Mouse (Mus musculus) lung, embryonic 16.5 days (tissue): ENCODE data around the gene Mmgt2. TPM values are rescaled to one million over a fixed set of nuclear protein-coding genes. Genes with fewer than 3 reads are reported as not detected.
A peak's percentile ranks its signal among the peaks of the same experiment; 100 is the strongest.

Source experiments
- ATAC-seq: fragments of 200-750 bp; cut with Nextera tagmentation; 2 replicates; pipeline ENCODE4 v1.8.0; 2017; ENCODE audit warnings: low read depth, mild to moderate bottlenecking, moderate library complexity
- H3K27ac ChIP-seq: fragments of 300-500 bp; sonication (generic); 2 replicates; pipeline ENCODE4 v1.5.1; 2014; ENCODE audit warnings: mild to moderate bottlenecking, control low read depth, low read length
- H3K27me3 ChIP-seq: fragments of 300-500 bp; sonication (generic); 2 replicates; pipeline ENCODE4 v1.6.1; 2014; ENCODE audit warnings: low read depth, low read length, mixed read lengths; ENCODE audit not compliant: control insufficient read depth, insufficient read depth
- H3K36me3 ChIP-seq: fragments of 300-500 bp; sonication (generic); 2 replicates; pipeline ENCODE4 v1.6.1; 2014; ENCODE audit warnings: low read length; ENCODE audit not compliant: control insufficient read depth, insufficient read depth
- H3K4me1 ChIP-seq: fragments of 300-500 bp; sonication (generic); replicated peaks from 2 replicates; pipeline ENCODE4 v1.6.1; 2014; ENCODE audit warnings: low read length, mixed read lengths; ENCODE audit not compliant: control insufficient read depth, insufficient read depth
- H3K4me2 ChIP-seq: fragments of 300-500 bp; sonication (generic); 2 replicates; pipeline ENCODE4 v1.6.1; 2014; ENCODE audit warnings: low read depth, low read length, control low read depth
- H3K4me3 ChIP-seq: fragments of 300-500 bp; sonication (generic); 2 replicates; pipeline ENCODE4 v1.5.1; 2014; ENCODE audit warnings: mild to moderate bottlenecking, low read length, control low read depth
- H3K9ac ChIP-seq: fragments of 300-500 bp; sonication (generic); 2 replicates; pipeline ENCODE4 v1.6.1; 2014; ENCODE audit warnings: low read length, control low read depth
- H3K9me3 ChIP-seq: fragments of 300-500 bp; sonication (generic); 2 replicates; pipeline ENCODE4 v1.6.1; 2016; ENCODE audit warnings: low read length; ENCODE audit not compliant: control insufficient read depth
- WGBS: fragments of 180-500 bp; shearing (Covaris S2); extraction: QIAGEN DNeasy Blood & Tissue Kit; methylation state at CpG from one replicate; pipeline ENCODE4 v1.1.7; 2014; 5-methylcytosine and 5-hydroxymethylcytosine counted together
- polyA plus RNA-seq: library from polyadenylated mRNA; unstranded; fragments of >200 nt; fragmentation: Nextera tagmentation; extraction: Ambion mirVana; gene quantifications from 2 replicates; pipeline ENCODE4 v1.2.1, GENCODE M21; 2015

Mmgt2 gene
- polyA plus RNA-seq, 1 experiment from 2014 or later = 38.1 TPM

DNA sequence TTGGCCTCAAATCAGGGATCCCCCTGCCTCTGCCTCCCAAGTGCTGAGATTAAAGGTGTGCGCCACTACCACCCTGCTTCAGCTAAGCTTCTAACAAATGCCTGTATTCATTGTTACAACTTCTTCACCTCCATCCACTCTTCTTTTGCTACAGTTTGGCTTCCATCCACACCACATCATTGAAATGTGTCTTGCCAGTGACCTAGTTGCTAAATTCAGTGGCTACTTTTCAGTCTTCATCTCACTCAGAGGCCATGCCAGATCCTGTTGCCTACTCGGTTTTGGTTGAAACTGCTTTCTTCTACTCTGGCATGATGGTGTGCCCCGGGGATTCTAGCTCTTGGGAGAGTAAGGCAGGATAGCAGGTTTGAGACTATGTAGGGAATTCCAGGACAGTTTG is 3.1 kb downstream of the Mmgt2 start:
- Histone ChIP-seq H3K9me3 (no peaks in the 10 kb centered on the region), H3K4me1 (peaks cover 10% of the 10 kb centered on the region), H3K27ac (no peak overlapping the region), H3K4me3 (no peak overlapping the region), H3K4me2 (no peak overlapping the region), H3K27me3 (no peaks in the 10 kb centered on the region), H3K9ac (no peak overlapping the region), H3K36me3 (no peaks in the 10 kb centered on the region)
- WGBS = 84% methylated on average over 3 of the region's 3 CpGs
- no peak for ATAC-seq

DNA sequence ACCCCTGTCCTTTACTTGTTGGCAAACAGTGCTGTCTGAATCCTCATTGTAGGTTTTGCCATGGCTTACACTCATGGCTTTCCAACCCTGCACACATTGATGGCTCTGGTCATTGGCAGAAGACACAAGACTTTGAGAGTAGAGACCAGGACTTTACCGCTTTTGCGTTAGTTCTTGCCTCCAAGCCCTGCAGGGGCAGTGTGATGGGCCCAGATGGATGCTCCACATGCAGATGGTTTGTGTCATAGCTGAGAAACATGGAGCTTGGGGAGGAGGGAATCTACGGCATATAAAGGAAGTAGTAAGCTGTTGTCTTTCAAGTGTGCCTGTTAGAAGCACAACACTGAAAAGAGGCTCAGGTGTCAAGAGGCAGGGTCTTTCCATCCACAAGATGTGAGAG is 3.6 kb downstream of the Mmgt2 start:
- no peak overlapping the region for H3K9ac ChIP-seq
- no peaks in the 10 kb centered on the region for H3K36me3 ChIP-seq
- H3K27me3 ChIP-seq = no peaks in the 10 kb centered on the region
- 84% methylated on average over 3 of the region's 3 CpGs for WGBS
- H3K27ac ChIP-seq = no peak overlapping the region
- no peak overlapping the region for H3K4me2 ChIP-seq
- no peak for ATAC-seq
- peaks cover 5% of the 10 kb centered on the region for H3K4me1 ChIP-seq
- H3K4me3 ChIP-seq = no peak overlapping the region
- H3K9me3 ChIP-seq = no peaks in the 10 kb centered on the region

DNA sequence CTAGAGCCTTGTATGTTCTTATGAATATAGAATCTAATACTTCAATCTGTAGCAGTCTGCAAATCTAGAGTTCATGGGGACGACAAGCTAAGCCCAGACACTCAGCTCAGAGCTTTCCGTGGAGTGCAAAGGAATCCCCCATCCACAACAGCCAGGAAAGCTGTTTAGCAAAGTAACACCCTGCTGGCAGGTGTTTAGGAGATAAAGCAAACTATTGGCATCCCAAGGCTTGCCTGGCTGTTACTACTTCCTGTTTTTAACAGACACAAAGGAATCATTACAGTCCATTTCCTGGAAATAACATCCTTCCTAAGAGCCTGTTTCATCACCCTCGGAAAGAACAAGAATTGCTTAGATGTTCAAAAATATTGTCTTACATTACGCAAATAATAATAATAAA is 12.4 kb downstream of the Mmgt2 start:
- H3K27ac ChIP-seq = no peak overlapping the region
- H3K27me3 ChIP-seq = no peaks in the 10 kb centered on the region
- H3K9me3 ChIP-seq = no peaks in the 10 kb centered on the region
- no peak overlapping the region for H3K4me3 ChIP-seq
- H3K9ac ChIP-seq = no peak overlapping the region
- H3K36me3 ChIP-seq = no peaks in the 10 kb centered on the region
- H3K4me1 ChIP-seq = no peaks in the 10 kb centered on the region
- no peak for ATAC-seq
- 49% methylated on average over 4 of the region's 4 CpGs for WGBS
- H3K4me2 ChIP-seq = no peak overlapping the region

DNA sequence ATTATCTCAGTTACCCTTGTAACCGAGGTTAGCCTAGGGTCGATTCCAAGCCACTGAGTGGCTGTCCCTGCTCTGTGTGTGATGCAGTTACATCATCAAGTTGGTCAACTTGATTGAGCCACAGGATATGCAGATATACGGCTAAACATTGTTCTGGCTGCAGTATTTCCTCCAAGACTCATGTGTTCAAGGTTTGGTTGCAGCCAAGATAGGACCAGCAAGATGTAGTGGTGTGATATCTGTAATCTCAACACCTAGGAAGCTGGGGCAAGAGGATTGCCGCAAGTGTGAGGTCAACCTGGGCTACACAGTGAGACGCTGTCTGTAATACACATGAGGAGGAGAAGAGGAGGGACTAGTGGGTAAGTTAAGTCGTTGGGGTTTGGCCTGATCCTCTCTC is 15.8 kb downstream of the Mmgt2 start:
- H3K9me3 ChIP-seq = no peaks in the 10 kb centered on the region
- 81% methylated on average over 6 of the region's 6 CpGs for WGBS
- H3K4me3 ChIP-seq = no peak overlapping the region
- ATAC-seq = no peak
- H3K27ac ChIP-seq = no peak overlapping the region
- no peaks in the 10 kb centered on the region for H3K36me3 ChIP-seq
- no peak overlapping the region for H3K9ac ChIP-seq
- no peaks in the 10 kb centered on the region for H3K27me3 ChIP-seq
- no peaks in the 10 kb centered on the region for H3K4me1 ChIP-seq
- H3K4me2 ChIP-seq = no peak overlapping the region

DNA sequence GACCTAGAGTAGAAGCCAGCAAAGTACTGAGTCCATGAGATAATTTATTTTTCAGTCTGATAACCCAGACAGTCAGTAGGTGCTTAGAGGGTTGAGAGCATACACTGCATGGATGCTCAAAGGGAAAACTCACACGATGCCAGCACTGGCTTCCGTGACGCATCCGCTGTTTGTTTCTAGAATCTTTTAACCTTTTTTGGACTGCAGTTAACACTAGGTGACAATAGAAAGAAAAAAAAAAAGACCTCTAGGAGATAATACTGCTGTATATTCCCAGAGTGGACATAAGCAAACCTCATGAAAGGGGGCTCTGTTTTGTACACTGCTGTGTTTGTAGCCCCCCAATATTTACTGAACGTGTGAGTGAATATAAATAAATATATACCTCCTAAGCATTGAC is 20.5 kb downstream of the Mmgt2 start:
- no peak overlapping the region for H3K4me3 ChIP-seq
- H3K36me3 ChIP-seq = no peaks in the 10 kb centered on the region
- no peaks in the 10 kb centered on the region for H3K27me3 ChIP-seq
- no peak overlapping the region for H3K4me2 ChIP-seq
- H3K9ac ChIP-seq = no peak overlapping the region
- H3K9me3 ChIP-seq = no peaks in the 10 kb centered on the region
- H3K27ac ChIP-seq = no peak overlapping the region
- WGBS = 84% methylated on average over 5 of the region's 5 CpGs
- no peak for ATAC-seq
- no peaks in the 10 kb centered on the region for H3K4me1 ChIP-seq

DNA sequence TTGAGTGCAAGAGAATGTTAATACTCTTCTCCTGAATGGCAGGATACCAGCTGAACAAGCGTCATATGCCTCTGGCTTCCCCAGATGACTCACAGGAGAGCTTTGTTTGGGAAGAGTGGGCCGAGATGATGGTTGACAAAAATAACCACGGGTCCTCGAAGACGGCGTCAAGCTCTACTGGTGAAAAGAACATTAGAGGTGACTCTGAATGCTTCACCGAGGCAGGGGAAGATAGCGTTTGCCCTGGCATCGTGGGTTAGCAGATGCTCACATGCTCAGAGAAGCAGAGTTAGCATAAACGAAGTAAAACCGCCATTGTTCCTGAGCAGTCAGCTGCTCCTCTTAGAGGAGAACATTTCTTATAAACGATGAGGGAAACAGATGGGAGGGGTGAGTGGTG is 21.0 kb downstream of the Mmgt2 start:
- H3K36me3 ChIP-seq = no peaks in the 10 kb centered on the region
- H3K4me1 ChIP-seq = no peaks in the 10 kb centered on the region
- H3K27ac ChIP-seq = no peak overlapping the region
- H3K27me3 ChIP-seq = no peaks in the 10 kb centered on the region
- H3K4me2 ChIP-seq = no peak overlapping the region
- no peak for ATAC-seq
- H3K9me3 ChIP-seq = no peaks in the 10 kb centered on the region
- H3K4me3 ChIP-seq = no peak overlapping the region
- 46% methylated on average over 12 of the region's 12 CpGs for WGBS
- H3K9ac ChIP-seq = no peak overlapping the region

DNA sequence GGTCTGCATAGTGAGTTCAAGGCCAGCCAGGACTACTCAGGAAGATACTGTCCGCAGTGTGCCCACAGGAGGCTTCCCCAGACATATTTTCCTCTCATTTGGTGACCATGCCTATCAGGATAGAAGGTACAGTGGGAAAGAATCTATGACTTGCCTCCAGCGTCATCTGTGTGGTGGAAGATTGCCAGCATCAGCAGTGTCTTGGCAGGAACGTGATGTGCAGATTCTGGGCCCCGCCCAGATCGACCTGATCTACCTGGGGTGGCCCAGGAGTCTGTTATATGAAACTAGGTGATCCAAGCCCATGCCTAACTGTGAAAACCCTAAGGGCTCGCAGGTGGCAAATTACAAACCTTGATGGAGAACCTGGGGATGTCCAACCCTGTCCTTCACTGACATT is 21.5 kb downstream of the Mmgt2 start:
- Histone ChIP-seq H3K4me3 (no peak overlapping the region), H3K4me2 (no peak overlapping the region), H3K27me3 (no peaks in the 10 kb centered on the region), H3K9ac (no peak overlapping the region), H3K9me3 (no peaks in the 10 kb centered on the region), H3K36me3 (no peaks in the 10 kb centered on the region), H3K27ac (no peak overlapping the region), H3K4me1 (no peaks in the 10 kb centered on the region)
- WGBS = 73% methylated on average over 6 of the region's 6 CpGs
- ATAC-seq = no peak

DNA sequence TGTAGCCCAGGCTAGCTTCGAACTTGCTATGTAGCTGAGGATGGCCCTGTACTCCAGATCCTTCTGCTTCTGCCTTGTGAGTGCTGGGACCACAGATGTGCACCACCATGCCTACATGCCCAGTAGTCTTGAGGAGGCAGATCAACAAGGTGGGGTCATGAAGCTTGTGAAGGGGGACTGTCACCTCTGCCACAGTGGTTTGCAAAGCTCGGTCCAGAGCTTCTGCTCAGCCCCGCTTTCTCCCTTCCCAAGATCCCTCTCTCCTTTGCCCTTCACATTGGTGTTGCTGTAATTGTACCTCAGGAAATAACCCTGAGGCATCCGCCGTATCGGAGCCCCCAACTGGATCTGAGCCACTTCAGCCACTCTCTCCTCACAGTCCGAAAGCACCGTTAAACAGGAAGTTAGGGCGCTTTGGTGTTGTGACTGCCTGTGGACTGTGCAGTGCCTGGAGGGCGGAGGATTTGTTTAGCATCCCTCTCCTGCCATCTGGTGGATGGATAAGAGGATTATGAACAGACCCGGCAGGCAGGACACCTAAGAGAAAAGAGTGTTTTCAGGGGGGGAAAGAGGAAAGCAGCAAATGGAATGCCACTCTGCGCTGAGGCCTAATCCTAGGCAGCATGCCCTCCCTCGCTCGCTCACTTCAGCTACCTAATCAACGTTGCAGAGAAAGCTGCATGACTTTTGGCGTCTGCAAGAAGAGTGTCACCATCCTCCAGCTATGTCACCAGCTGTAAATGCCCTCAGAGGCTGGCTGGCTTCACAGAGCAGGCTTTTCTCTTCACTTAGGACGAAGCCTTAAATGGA is 27.2 kb downstream of the Mmgt2 start:
- Histone ChIP-seq H3K9ac (peak overlapping the region; percentile 64), H3K9me3 (no peaks in the 10 kb centered on the region), H3K36me3 (no peaks in the 10 kb centered on the region), H3K27ac (no peak overlapping the region), H3K4me2 (peak overlapping the region; percentile 58), H3K4me1 (no peaks in the 10 kb centered on the region), H3K27me3 (no peaks in the 10 kb centered on the region), H3K4me3 (peak overlapping the region; percentile 36)
- WGBS = 17% methylated on average over 17 of the region's 17 CpGs
- peak; percentile 96 for ATAC-seq

DNA sequence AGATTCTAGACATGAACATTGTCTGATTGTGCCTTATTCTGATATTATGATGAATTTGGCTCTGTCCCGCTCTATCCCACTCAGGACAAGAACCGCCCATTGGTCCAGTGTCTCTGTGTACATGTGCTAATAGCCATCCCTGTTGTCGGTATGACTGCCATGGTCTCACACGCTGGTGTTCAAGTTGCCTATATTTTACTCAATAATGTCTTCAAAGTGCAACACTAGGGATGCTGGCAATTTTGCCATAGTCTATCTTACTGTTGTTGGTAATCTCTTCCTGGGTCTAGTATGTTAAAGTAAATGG is 27.8 kb downstream of the Mmgt2 start:
- Histone ChIP-seq H3K4me3 (no peak overlapping the region), H3K4me1 (no peaks in the 10 kb centered on the region), H3K36me3 (no peaks in the 10 kb centered on the region), H3K27me3 (no peaks in the 10 kb centered on the region), H3K9ac (no peak overlapping the region), H3K27ac (no peak overlapping the region), H3K9me3 (no peaks in the 10 kb centered on the region), H3K4me2 (no peak overlapping the region)
- WGBS = 88% methylated on average over 4 of the region's 4 CpGs
- no peak for ATAC-seq
